Mouse (Mus musculus): ENCODE measurements around the gene Tmem237.

GRCm38 (mm10) chr1:59166232-59166905, 46.2 kb upstream of the Tmem237 start:
- no peak for TF ChIP-seq CTCF (IDR thresholded peaks at IDR 0.05; ENCODE audit: low read depth)
- no peak for TF ChIP-seq EP300 (optimal IDR thresholded peaks at IDR 0.05)
